Mouse (Mus musculus) heart, adult 9 months (tissue): ENCODE measurements around the gene Tmem125.

Experiments used
- DNase-seq, 2 experiments: peaks; one replicate each; pipeline ENCODE4 v3.0.0; 2022; ENCODE audit warnings: low spot score in 2 of 2

The Tmem125 gene

GRCm38 (mm10) chr4:118543592-118544260 lies at the start of gene Tmem125:
Gene Tmem125, minus strand, starts transcription at chr4:118544044.
- peak in 1 of 2 experiments; percentile 7 for DNase-seq

GRCm38 (mm10) chr4:118589733-118590130 lies 45.9 kb upstream of the Tmem125 start:
- no peak for DNase-seq

DNA sequence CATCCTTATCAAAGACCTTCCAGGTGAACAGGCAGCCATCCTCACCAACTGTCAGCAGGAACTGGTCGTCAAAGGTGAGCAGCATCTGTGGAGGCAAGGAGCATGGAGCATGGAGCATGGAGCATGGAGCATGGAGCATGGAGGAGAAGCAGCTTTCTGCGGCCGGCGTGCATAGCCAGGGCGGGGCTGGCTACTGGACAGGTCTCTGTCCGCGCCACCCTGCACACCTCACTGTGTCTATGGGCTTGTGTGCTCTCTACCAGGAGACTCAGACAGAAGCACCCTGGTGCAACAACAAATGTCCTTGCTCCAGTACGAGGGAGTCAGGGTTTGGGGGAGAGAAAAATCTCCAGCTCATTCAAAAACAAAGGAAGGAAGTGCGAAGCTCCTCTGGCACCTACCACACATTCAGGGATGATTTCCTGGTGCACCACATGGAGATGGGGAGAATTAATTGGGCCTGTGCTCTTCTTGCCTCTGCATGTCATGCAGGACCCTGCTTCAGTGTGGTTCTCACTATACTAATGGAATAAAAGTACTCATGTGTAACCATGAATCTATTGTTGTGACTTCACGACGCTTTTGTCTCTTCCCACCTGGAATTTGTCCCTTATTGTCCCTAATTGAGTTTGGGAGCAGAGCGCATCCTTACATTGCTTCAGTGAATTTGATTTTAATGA lies 45.3 kb upstream of the Tmem125 start:
- DNase-seq, result no peak

GRCm38 (mm10) chr4:118582629-118583028 lies 38.8 kb upstream of the Tmem125 start:
- no peak for DNase-seq

GRCm38 (mm10) chr4:118581508-118581907 lies 37.7 kb upstream of the Tmem125 start:
- DNase-seq, result no peak

DNA sequence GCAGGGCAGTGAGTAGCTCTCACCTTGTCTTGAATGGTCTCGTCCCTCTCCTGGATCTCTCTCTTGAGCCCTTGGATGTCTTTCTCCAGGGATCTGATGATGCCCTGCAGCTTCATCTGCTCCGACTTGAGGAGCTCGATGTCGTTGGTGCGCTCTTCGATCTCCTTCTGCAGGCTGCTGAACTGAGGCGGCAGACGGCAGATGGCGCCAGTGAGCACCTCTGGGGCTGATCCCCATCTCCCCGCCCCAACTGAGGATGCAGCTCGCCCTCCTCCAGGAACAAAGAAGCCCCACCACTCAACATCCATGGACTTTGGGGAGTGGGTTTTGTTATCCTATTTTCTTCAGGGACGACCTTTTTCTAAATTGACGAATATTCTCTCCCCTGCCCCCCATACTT lies 35.5 kb upstream of the Tmem125 start:
- DNase-seq, result no peak

DNA sequence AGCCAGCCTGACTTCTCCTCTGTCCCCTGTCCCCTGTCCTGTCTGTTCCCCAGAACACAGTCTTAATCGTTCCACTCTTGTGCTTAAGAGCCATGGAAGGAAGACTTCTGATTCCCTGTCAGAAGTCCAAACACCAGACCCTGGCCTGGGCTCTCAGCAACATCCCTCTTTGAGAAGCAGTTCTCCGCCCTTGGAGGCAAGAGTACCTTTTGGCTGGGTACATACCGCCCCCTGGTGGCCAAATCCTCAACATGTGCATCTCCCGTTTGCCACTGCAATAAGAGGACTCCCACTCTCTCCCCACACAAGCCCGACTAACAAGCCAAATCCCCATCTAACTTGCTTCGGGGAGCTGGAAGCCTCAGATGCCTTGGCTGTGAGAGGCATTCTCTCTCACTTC lies 32.3 kb upstream of the Tmem125 start:
- peak; percentile 19 to 55 for DNase-seq

GRCm38 (mm10) chr4:118571441-118571840 lies 27.6 kb upstream of the Tmem125 start:
- DNase-seq, result no peak

DNA sequence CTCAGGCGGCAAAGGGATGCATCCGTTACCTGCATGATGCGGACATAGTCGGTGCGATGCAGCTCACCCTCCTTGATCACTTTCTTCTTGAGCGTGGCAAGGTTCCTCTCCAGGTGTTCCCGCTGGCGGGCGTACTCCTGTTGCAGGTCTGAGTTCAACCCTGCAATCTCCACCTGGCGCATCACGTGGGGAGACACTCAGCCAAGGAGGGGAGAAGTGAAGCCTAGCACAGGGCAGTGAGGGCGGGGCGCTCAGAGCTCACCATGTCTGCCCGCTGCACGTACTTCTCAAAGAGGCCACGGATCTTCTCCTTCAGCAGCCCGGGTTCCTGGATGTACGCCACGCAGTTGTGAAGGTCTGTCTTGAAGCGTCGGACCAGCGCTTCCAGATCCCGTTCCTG lies 25.5 kb upstream of the Tmem125 start:
- DNase-seq, result no peak

- peak; percentile 13 to 14 for DNase-seq
These were observed 24.9 kb upstream of the Tmem125 start for GRCm38 (mm10) chr4:118568709-118569108.

DNA sequence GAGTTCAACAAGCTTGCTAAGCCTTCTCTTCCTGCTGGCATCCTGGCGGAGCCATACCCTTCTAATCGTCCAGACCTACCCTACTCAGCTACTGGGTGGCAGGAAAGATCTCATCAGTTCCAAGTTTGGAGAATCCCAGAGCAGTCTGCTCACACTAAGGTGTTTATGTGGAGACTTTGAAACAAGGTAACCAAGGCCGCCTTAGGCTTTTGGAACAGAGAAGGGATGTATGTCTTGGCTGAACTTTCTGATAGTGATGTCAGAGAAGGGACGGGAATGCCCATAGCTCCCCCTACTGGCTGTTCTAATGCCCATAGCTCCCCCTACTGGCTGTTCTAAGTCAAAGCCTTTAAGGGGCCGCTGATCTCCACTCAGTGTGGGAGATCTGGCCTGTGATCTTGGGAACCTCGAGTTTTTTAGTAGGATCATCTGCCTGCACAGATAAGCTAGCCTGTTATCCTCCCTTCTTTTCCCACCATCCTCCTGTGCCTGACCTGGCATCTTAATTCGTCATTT lies 22.4 kb upstream of the Tmem125 start:
- DNase-seq, result peak in 1 of 2 experiments; percentile 40

- DNase-seq, result no peak
These were observed 21.1 kb upstream of the Tmem125 start for GRCm38 (mm10) chr4:118564926-118565279.

- no peak for DNase-seq
These were observed 20.4 kb upstream of the Tmem125 start for GRCm38 (mm10) chr4:118564062-118564925.

GRCm38 (mm10) chr4:118553039-118553649 lies 9.3 kb upstream of the Tmem125 start:
- DNase-seq, result no peak

- DNase-seq, result peak in 1 of 2 experiments; percentile 4
These were observed 4.3 kb upstream of the Tmem125 start for GRCm38 (mm10) chr4:118548130-118548480.

DNA sequence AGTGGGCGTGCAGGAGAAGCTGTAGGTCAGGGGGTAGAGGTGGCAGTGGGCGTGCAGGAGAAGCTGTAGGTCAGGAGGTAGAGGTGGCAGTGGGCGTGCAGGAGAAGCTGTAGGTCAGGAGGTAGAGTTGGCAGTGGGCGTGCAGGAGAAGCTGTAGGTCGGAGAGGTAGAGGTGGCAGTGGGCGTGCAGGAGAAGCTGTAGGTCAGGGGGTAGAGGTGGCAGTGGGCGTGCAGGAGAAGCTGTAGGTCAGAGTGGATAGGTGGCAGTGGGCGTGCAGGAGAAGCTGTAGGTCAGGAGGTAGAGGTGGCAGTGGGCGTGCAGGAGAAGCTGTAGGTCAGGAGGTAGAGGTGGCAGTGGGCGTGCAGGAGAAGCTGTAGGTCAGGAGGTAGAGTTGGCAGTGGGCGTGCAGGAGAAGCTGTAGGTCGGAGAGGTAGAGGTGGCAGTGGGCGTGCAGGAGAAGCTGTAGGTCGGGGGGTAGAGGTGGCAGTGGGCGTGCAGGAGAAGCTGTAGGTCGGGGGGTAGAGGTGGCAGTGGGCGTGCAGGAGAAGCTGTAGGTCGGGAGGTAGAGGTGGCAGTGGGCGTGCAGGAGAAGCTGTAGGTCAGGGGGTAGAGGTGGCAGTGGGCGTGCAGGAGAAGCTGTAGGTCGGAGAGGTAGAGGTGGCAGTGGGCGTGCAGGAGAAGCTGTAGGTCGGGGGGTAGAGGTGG lies 3.7 kb upstream of the Tmem125 start:
- peak; percentile 53 to 57 for DNase-seq

DNA sequence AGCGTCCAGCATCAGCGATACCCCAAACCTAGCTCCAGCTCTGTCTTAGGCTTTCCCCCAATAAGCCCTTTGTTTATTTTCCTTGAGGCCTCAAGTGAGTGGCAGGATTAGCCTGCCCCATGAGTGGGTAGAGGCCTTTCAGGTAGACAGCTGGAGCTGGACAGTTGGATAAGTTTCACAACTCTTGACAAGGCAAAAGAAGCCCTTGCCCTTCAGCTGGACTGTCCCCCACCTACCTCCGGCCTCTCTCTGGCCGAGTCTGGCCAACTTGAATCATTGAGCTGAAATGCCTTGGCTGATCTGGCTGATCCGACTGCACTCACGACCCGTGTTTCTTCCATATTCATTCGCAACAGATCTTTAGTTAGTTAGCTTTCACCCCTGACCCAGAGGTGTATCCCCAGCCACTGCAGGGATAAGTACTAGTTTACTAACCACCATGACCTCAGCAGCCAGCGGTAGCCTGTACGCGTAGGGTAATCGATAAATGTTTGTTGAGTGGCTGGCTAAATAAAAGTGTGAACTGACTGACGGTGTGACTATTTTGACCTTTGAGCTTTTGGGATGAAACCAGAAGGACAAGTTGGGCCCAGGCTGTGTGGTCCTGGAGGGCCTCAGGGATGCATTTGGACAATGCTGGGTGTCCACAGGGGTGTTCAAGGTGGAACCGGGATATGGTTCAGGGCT lies 740 bp upstream of the Tmem125 start:
- no peak for DNase-seq

DNA sequence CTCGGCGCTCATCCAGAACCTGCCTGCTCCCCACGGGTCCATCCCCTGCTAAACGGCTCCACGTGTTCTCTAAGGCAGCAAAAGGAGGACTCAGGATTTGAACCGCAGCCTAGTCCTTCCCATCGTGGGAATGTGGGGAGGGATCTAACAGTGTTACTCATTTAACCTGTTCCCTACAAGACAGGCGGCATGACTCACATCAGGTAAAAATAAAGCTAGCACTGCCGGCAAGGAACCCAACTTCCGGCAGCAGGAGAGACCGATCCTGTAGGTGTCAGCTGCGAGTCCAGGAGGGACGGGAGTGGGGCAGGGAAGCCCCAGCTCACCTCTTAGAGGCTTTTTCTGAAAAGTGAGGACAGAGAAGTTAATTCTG lies 700 bp downstream of the Tmem125 start:
- peak in 1 of 2 experiments; percentile 6 for DNase-seq

GRCm38 (mm10) chr4:118542510-118543157 lies 1.2 kb downstream of the Tmem125 start:
- DNase-seq, result no peak

DNA sequence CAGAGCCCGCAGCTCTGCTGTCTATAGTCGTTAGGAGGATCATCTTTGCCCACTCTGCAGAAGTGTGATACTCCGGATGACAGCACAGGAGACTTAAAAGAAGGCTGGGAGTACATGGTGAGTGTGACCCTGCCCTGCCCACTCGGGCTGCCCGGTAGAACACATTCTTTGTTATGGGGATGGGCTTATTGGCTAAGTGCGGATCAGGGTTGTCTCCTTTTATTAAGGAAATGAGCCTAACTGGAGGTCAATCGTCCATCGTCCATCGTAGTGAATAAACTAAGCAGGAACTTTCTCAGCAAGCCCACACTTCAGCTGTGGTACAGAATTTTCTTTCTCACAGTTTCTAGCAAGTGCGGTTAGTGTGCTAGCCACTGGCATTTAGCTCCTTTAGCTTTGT lies 3.9 kb downstream of the Tmem125 start:
- no peak for DNase-seq
